Mouse (Mus musculus): ENCODE measurements at regions not wholly inside any gene's neighbourhood (a gene's known extent, or its start where the extent isn't known, plus 50 kb on each side); places are given as distances from the start of the nearest gene placed in this dataset.

DNA sequence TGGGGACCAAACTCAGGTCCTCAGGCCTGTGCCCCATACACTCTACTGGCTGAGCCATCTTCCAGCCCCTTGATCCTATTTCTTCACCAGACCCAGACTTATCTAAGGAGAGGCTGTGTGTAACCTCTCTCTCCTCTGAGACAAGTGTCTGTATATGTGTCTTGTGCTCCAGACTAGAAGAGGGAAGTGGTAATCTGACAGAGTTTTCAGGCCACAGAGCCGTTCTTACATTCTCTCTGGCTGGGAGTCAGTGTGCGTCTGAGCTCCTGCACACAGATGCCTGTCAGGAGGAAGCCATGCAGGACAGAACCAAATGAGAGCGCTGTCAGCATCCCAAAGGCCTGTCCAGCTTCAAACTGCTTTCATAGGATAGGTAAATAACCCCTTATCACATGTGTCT lies 60.8 kb upstream of the Spred2 start:
- no peaks in the 10 kb centered on the region for H3K27me3 ChIP-seq (replicated peaks; ENCODE audit: low read depth, poor library complexity, severe bottlenecking)
- H3K27ac ChIP-seq (replicated peaks), result no peak overlapping the region
- H3K9me3 ChIP-seq, result 0 out of 2 replicates have a peak, but pooled peaks cover 3% of the 10 kb centered on the region
- WGBS, result 84% methylated on average over 3 of the region's 3 CpGs
- no peaks in the 10 kb centered on the region for H3K36me3 ChIP-seq (replicated peaks)
- peaks cover 3% of the 10 kb centered on the region; the same call in 1 of the 2 replicates for H3K4me1 ChIP-seq
- no peak overlapping the region for H3K4me3 ChIP-seq
- DNase-seq (ENCODE audit: low spot score), result no peak

DNA sequence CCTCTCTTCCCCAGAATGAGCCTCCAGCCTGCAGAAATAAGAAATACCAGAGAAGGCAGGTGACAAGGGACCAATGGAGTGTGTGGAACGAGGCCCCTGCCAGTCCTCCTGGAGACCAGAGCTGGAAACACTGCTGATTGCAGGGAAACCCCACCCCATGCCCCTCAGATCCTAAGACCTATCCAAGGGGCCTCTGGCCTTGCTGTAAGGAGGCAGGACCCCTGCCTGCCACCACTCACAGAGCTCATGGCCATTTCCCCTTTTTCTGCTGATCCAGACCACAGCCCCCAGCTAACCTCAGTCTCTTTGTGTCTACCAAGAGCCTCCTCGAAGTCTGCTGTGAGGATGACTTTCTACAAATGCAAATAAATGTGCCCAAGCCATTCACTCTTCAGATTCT lies 57.9 kb upstream of the Spred2 start:
- no peaks in the 10 kb centered on the region for H3K27me3 ChIP-seq (replicated peaks; ENCODE audit: low read depth, poor library complexity, severe bottlenecking)
- WGBS, result 54% methylated on average over 2 of the region's 2 CpGs
- peaks cover 3% of the 10 kb centered on the region; the same call in 1 of the 2 replicates for H3K4me1 ChIP-seq
- H3K4me3 ChIP-seq, result no peak overlapping the region
- no peak for DNase-seq (ENCODE audit: low spot score)
- H3K9me3 ChIP-seq, result 0 out of 2 replicates have a peak, but pooled peaks cover 3% of the 10 kb centered on the region
- H3K27ac ChIP-seq (replicated peaks), result no peak overlapping the region
- no peaks in the 10 kb centered on the region for H3K36me3 ChIP-seq (replicated peaks)

DNA sequence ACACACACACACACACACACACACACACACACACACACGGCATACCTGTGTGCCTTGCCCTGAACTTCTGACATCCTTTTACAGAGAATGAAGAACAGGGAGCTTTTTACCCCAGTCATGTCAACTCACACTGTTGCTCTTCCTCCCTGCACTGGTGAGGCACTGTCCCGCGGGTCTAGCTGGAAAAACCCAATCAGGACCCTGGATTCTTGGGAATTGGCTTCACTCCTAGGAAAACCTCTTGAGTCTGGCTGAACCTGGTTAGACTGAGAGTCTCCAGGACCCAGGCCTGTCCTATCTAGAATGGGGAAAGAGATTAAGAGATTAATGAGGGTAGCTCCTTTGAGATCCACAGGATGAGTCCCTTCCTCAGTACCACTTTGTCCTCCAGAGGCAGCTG lies 54.5 kb upstream of the Spred2 start:
- Histone ChIP-seq H3K36me3 (replicated peaks) (no peaks in the 10 kb centered on the region), H3K9me3 (0 out of 2 replicates have a peak, but pooled peaks cover 3% of the 10 kb centered on the region), H3K4me1 (peaks cover 3% of the 10 kb centered on the region; the same call in 1 of the 2 replicates), H3K27me3 (replicated peaks; ENCODE audit: low read depth, poor library complexity, severe bottlenecking) (no peaks in the 10 kb centered on the region), H3K4me3 (no peak overlapping the region), H3K27ac (replicated peaks) (no peak overlapping the region)
- DNase-seq (ENCODE audit: low spot score), result no peak
- WGBS, result 76% methylated on average over 3 of the region's 3 CpGs

DNA sequence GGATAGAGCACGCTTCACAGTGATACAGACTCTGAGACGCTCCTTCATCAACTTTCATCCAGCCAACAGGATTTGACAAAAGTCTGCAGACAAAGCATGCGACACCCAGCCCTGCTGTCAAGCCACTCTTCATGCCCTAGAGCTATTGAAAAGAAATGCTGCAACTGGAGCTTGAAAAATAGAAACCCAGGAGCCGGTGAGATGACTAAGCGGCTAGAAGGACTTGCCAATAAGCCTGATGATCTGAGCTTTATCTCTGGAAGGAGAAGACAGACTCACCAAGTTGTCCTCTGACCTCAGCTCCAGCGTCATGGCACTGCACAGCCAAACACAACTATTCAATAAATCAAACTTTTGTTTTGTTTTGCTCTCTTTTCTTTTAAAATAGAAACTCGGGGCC lies 54.0 kb upstream of the Spred2 start:
- Histone ChIP-seq H3K4me3 (no peak overlapping the region), H3K36me3 (replicated peaks) (no peaks in the 10 kb centered on the region), H3K27me3 (replicated peaks; ENCODE audit: low read depth, poor library complexity, severe bottlenecking) (no peaks in the 10 kb centered on the region), H3K27ac (replicated peaks) (no peak overlapping the region), H3K4me1 (peaks cover 3% of the 10 kb centered on the region; the same call in 1 of the 2 replicates), H3K9me3 (0 out of 2 replicates have a peak, but pooled peaks cover 3% of the 10 kb centered on the region)
- WGBS, result 78% methylated on average over 7 of the region's 7 CpGs
- DNase-seq (ENCODE audit: low spot score), result no peak

DNA sequence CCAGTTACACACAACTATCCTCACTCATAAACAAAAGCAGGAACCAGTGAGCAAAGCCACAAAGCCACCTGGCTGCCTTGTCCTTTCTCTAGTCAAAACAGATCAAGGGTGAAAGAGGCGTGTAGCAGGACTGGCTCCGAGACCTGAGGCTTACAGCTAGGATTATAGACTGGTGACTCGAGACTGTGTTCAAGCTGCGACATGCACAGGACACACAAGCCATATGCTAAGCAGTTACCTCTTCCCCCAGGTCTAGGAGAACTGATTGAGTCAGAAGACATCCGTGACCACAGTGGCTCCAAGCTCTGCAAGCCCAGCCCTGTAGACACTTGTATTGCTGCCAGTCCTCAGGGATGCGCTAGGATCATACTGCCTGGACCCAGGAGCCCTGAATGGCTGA lies 50.4 kb upstream of the Spred2 start:
- H3K27ac ChIP-seq (replicated peaks), result no peak overlapping the region
- H3K9me3 ChIP-seq, result no peaks in the 10 kb centered on the region
- H3K4me1 ChIP-seq, result peaks cover 5% of the 10 kb centered on the region; the same call in 1 of the 2 replicates
- 81% methylated on average over 6 of the region's 6 CpGs for WGBS
- DNase-seq (ENCODE audit: low spot score), result no peak
- H3K27me3 ChIP-seq (replicated peaks; ENCODE audit: low read depth, poor library complexity, severe bottlenecking), result no peaks in the 10 kb centered on the region
- no peaks in the 10 kb centered on the region for H3K36me3 ChIP-seq (replicated peaks)
- no peak overlapping the region for H3K4me3 ChIP-seq

Measured in embryonic facial prominence, embryonic 10.5 days (tissue).